Mouse (Mus musculus): ENCODE measurements around the gene Mecom.
A peak's percentile ranks its signal among the peaks of the same experiment; 100 is the strongest.

Gene Mecom

DNA sequence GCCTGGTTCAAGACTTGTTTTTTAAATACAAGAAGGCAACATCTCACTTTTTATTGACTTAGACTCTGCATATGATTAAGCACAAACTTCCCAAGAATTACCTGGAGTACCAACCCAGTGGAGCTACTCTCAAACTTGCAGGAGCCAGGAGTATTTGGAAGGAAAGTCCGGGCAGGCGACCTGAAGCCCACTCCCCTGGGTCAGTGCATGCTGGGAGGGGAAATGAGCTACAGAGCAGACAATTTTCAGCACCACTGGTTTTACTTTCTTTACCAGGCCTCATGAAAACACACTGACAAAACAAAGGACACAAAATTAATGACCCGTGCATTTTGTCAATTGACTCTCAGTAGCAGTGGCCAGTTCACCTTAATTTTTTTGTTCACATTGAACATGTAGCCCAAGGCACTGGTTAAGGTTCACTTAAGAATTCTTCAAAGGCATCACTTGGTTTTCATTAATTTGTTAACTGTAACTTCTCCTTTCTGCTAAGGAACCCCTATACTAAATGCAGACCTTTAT is 434.5 kb downstream of the Mecom start:
- DNase-seq (ENCODE audit: inconsistent age in 2 of 2, low spot score in 1 of 2) = no peak

DNA sequence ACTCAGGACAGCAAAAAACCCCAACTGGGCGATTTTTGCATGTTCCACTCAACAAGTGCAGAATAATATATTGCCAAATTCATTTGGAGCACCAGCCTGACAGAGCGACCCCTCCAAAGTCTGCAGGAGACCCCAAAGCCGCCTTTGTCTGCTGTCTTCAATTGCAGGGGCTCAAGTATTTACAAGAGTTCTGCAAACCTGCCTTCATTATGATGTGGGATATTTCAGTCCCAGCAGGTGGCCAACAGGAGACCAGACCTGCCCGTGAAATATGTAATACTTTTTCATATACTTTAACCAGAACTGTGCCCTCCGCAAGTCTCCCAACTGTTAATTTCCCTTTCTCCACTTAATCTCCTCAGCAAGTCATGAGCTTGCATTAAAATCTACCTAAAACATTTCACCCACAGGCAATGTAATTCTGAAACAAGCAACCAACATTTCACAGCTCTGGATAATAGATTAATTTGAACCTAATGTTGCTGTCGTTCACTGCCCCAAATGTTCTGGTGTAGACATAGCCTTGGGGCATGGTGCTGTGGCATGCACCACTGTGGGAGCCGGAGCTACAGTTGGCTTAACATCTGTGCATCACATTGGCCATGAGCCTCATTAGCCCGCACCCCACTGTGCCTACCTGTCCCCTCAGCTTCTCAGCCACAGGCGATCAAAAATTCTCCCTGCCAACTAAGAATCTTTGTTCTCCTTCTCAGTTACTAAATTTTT is 439.7 kb downstream of the Mecom start:
- DNase-seq (ENCODE audit: inconsistent age in 2 of 2, low spot score in 1 of 2) = no peak

DNA sequence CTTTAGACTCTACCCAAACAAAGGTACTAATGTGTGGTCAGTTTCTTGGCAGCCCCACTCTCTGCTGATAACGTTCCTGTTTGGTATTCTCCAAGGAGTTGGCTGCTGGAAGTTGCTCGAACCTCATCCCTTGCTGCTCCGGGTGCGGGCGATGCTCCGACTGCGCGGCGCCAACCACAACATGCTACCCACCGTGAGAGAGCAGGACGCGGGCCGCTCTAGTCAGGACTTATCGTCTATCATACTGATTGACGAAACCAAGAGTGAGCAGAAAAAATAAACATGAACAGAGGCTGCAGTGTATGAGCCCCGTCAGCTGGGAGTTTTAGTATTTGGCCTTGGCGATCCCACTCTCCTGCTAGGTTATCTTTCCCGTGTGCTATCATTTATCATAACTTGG is 441.3 kb downstream of the Mecom start:
- no peak for DNase-seq (ENCODE audit: inconsistent age in 2 of 2, low spot score in 1 of 2)

DNA sequence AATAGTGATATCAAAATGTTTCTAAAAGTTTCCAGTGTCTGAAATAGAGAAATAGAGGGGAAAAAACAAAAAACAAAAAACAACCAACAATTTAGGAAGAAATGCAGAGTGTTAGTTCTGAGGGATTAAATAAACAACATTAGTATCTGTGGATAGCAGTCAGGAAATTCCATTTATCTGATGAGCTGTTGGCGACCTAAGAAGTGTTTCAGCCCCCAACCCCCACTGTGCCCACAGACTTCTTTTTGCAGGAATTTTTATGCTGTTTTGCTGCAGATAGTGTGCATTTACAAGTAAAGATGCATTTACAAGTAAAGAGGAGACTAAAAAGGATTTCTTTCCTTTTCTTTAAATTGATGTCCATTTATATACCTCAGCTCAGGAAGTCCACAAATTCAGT is 441.9 kb downstream of the Mecom start:
- DNase-seq (ENCODE audit: inconsistent age in 2 of 2, low spot score in 1 of 2) = no peak

DNA sequence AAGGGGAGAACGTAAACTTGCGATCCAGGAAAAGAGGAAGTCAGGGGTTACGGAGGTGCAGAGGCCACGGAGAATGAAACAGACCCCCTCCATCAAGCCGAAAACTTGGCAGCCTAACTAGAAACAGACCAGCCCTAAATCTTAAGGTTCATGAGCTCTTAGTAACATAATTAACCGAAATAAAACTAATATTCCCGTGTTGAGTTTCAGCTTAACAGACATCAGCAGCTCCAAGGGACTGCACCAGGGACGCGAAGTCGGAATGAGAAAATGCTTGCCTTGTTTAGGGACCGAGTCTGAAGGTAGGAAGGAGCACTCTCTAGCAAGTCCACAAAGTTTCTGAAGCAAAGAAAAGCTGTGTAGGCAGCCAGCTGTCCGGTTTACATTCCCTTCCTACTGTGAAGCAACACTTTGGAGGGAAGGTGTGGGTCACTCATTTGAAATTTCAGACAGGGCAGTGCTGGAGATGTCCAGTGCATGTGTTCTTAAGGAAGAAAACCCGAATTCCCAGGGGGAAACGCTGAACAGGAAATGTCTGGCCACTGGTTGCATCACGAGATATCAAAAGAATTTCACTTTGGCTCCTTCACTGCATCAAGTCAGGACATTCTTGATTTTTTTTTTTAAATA is 442.5 kb downstream of the Mecom start:
- peak in 1 of 2 experiments; percentile 56 for DNase-seq (ENCODE audit: inconsistent age in 2 of 2, low spot score in 1 of 2)

DNA sequence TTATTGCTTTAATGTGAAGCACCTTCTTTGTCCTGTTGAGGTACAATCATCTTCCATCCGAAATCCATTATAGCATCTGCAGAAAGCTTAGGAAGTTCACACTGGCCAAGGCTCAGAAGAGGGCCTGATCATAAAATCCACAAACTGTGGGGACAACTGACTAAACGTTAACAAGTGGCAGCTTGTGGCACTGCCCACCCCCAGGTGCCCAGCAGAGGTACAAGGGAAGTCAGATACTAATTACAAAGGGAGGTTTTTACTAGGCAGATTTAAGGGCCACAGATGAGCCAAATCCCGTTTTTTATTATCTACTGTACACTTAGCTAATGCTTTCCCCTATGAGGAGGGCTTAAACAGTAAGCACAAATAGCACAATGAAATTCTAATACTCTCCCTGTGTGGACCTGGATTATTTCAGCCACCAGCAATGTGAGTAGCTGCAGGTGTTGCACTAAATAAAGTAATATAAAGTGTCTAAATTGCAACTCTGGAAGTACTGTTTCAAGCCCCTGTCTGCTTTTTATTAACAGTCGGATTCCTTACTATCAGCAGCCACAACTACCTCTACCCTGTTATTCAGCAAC is 443.2 kb downstream of the Mecom start:
- no peak for DNase-seq (ENCODE audit: inconsistent age in 2 of 2, low spot score in 1 of 2)

DNA sequence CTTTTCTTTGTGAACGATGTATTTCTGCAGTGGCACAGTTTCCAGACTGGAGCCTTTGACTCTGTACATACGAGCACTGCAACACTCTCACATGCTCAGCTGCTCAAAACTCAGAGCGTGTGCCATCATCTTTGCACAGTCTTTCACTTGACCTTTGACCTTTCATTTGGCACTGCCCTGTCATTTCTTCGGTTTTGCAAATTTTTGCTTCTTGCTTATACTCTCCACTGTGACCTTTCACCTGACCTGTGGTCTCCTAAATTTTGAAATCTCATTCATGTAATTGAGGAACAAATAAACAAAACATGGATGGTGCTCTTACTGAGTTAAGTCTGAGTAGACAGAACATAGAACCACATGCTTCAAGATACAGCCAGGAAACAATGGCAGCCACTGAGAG is 446.7 kb downstream of the Mecom start:
- no peak for DNase-seq (ENCODE audit: inconsistent age in 2 of 2, low spot score in 1 of 2)

DNA sequence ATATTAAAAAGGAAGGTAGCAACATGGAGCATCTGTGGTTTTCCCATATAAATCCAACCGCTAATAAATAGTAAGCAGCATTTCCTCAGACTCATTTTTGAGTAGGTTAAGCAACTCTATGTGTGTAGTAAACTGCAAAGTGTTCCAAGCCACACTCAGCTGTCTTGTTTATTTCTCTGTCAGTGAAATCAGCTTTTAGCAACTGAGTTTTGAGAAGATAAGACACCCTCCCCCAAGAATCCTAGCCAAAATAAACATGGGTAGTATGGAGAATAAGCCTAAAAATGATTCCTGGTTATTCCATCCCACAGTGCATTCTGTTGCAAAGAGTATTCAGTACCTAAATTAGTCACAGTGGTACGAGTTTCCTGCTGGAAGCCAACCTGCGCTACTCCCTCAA is 450.1 kb downstream of the Mecom start:
- DNase-seq (ENCODE audit: inconsistent age in 2 of 2, low spot score in 1 of 2) = no peak

DNA sequence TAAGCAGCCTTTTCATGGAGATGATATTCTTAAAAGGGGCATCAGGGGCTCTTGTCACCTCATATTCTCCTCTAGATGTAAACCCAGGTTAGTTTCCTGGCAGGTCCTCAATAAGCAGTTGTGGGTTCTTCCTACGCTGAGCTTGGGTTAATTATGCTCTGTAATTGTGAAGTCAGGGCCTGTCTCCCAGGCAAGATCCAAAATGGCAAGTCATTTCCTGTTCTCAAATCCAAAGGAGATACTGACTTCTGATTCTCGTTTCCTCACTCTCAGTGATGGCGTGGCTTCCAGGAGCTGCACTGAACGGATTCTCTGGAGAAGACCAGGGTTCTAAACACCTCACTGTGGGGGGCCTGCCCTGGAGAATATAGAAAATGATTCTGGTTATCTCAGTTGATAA is 450.7 kb downstream of the Mecom start:
- no peak for DNase-seq (ENCODE audit: inconsistent age in 2 of 2, low spot score in 1 of 2)

DNA sequence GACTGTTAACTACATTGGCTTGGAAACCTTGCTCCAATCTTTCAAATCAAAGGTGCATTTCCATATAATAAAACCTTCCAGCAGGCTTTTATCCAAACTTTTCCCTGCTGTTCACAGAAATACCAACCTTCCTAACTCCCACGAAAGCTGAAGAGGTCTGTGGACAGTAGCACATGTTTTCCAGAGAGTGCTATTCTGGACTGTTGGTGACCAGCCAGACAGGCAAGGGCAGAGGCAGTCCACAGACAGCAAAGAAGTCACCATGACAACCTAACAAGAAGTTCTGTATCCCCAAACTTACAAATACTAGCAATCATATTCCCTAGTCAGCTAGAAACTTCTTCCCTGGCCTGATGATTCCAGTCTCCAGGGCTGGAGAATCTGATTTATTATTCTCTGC is 454.8 kb downstream of the Mecom start:
- peak in 1 of 2 experiments; percentile 35 for DNase-seq (ENCODE audit: inconsistent age in 2 of 2, low spot score in 1 of 2)

DNA sequence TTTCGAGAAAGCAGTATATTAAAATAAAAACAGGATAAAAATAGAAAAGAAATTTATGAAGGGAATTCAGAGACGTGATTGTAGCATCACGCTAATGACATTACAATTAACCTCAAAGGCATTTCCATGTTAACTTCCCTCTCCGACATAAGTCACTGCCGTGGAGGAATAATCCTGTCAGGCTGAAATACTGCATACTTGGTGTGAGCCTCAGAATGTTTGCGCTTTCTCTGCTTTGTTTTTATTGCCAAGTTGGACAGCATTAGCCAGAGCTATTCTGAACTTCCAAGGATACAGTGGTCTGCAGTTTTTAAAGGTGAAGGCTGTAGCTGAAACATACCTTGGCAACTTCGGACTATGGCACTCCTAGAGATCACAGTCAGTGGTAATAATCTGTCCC is 455.3 kb downstream of the Mecom start:
- peak in 1 of 2 experiments; percentile 65 for DNase-seq (ENCODE audit: inconsistent age in 2 of 2, low spot score in 1 of 2)

DNA sequence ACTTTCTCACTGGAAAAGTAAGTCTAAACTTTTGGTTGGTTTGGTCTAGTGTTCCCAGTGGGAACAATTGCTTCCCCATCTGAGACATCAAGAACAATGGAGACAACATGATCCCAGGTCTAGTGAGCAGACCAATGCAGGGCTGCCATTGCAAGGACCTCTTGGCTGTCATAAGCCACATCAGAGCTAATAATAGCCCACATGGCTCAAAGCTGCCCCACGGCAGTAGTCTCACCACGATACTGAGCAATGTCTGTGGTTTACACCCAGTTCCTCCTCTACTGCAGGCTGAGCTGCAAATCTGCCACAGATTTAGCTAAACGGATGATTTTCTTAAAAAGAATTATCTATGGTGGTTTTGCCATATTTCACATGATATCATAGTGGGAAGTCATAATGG is 455.9 kb downstream of the Mecom start:
- no peak for DNase-seq (ENCODE audit: inconsistent age in 2 of 2, low spot score in 1 of 2)

DNA sequence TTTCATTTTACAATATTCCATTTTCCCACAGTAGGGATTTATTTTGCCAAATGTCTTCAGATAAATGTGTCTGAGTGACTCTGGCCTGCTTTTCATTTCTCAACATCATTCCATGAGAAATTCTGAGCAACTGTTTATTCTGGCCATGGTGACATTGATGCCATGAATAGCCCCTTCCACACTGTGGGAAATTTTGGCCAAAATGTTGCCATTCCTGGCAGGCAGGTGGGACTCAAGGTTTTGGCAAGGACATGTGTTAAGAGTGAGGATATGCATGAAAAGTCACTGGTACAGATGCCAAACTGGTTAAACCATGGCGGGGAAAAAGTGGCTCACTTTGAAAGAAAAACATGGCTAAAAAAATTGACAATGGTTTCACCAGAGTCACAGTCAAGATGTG is 456.4 kb downstream of the Mecom start:
- DNase-seq (ENCODE audit: inconsistent age in 2 of 2, low spot score in 1 of 2) = no peak

DNA sequence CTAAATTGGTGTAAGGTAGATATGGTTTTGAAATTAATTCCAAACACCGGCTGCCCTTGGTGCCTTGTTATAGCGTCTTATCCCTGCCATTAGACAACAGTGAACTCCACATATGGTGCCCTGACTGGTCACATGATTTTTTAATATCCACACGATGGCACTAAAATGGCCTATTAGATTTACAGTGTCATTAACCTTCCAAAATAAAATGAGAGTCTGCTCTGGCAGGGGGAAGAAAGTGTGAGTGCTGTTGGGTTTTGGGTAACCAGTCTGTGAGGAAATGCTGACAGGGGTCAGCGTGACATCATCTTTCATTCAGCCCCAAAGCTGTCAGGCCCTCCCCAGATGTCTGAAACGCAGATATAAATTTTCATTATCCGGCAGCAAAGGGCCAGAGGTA is 461.7 kb downstream of the Mecom start:
- DNase-seq (ENCODE audit: inconsistent age in 2 of 2, low spot score in 1 of 2) = no peak

DNA sequence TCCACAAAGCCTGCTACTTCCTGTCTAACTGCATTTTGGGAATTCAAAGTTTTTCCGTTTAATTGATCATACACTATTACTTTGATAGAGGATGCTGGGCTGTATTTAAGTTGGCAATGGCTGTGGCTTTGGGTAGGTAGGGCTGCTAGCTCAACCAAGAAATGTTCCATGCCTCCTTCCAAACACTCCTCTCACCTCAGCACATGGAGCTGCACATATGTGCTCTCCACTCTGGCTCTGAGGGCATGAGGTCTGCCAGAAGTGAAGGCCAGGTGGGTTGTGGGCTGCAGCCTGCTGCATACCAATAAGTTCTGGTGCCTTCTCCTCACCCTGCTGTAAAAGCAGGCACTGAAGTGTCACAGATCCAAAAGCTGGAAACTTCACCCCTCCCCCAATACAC is 464.0 kb downstream of the Mecom start:
- no peak for DNase-seq (ENCODE audit: inconsistent age in 2 of 2, low spot score in 1 of 2)

DNA sequence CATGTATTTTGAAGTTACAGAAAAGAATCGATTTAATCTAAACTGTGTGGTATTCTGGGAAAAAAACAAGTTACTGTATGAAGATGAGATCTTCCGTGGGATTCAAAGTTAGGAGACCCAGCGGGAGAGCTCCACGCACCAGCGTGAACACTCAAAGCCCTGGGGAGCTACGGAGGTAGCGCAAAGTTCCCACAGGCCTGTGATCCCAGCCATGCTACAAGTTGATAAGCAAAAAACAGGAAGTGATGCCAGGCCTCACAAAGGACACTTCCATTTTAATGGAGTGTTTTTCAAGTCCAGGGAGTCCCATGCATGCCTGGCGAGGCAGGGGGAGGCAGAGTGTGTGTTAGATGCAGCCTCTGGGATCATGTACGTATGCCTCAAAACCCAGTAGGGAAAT is 464.5 kb downstream of the Mecom start:
- no peak for DNase-seq (ENCODE audit: inconsistent age in 2 of 2, low spot score in 1 of 2)

DNA sequence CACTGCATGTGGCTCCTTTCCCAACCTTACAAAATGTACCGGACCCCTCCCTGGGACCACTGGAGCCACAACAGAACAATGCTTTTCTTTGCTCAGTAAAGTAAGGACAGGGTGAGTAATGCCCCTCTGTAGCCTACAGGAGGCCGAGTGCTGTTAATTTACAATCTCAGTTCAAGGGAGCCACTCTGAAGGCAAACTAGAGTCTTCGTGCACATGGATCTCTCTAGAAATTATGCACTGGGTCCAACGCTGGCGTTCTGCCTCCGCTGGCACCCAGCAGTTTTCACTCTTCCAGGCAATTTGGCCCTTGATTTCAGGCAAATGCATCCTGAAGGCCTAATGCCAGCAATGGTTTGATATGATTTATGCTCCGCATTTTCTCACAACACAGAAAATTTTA is 467.0 kb downstream of the Mecom start:
- DNase-seq (ENCODE audit: inconsistent age in 2 of 2, low spot score in 1 of 2) = peak in 1 of 2 experiments; percentile 54

DNA sequence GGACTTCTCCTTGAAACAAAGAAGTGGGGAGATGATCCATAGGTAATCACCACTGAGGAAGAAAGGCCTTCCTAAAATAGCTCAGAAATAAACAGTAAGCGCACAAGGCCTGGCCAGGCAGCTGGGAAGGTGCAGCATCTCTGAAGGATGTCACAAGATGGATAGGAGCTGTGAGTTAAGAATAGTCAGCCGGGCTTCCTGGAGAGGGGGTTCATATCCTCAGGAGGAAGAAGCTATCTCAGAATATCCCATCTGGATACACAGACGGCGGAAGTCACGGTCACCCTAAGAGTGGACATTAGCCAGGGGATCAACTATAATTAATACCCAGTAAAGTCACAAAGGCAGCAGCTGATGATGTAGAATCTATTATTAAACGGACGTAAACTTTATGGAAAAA is 471.3 kb downstream of the Mecom start:
- DNase-seq (ENCODE audit: inconsistent age in 2 of 2, low spot score in 1 of 2) = peak in 1 of 2 experiments; percentile 39

DNA sequence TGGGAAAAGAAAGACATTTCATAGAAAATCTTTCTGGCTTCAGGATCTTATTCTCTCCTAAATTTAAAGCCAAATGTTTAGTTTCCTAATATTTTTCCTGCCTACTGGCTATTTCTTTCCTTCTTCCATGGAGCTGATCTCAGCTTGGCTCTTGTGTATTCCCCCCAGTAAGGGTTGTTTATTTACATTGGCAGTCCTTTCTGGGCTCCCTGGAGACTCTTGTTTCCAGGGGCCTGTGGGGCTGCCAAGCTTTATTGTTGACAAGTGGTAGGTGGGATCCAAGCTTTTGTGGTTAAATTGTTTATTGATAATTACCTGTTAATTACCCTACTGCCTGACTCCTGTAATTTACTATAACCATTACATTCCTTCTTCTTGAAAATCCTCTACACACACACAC is 476.5 kb downstream of the Mecom start:
- no peak for DNase-seq (ENCODE audit: inconsistent age in 2 of 2, low spot score in 1 of 2)

DNA sequence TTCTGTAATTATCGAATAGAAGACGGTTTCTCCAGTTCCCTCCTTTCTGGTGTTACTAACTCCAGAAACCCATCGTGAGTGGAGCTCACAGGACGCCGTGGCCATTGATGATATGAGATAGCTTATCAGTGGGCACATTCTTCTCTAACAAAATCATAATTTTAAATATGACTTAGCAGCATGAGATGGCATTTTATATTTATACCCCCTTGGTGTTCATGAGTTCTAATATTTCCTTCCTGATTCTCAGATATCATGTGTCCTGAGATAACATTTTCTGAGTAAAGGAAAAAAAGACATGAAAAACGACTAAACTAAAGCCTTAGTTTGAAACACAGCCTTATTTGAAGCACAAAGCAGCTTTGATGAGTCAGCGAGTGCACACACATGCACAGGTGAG is 481.3 kb downstream of the Mecom start:
- DNase-seq (ENCODE audit: inconsistent age in 2 of 2, low spot score in 1 of 2) = no peak

DNA sequence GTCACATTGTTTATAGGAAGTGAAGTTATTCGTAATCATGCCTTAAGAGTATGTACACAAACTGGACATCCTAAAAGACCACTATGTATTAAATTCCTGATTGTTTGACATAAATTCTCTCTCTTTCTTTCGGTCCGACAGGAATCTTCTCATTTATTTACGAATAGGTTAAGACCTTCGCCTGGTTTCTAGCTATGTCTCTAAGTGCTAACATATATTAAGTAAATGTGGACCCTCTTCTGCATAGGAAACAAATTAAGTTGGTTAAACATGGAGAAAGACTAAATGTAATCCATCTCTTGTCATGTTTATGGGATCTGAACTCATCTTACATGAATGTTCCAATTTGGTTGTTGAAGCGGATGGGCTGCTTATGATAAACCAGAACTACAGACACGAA is 487.8 kb downstream of the Mecom start:
- no peak for DNase-seq (ENCODE audit: inconsistent age in 2 of 2, low spot score in 1 of 2)

DNA sequence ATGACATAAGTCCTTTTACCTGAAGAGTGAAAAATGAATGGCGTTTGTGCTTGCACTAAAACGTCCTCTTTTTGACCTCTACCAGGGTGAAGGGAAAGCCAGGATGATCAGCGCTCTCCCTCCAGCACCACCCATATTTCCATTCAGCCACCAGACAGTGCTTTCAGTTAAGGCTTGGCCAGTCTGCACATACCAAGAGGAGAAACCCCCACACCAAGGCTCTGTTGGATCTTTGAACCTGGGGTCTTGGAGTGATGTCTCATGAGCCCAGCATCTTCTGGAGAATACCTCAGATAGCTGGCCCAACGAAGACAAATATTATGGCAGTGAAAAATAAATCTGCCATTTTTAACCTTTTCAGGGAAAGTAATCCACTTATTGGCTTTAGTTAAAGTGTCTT is 488.2 kb downstream of the Mecom start:
- no peak for DNase-seq (ENCODE audit: inconsistent age in 2 of 2, low spot score in 1 of 2)
